Mouse (Mus musculus) forebrain, embryonic 12.5 days (tissue): ENCODE results near the gene Rtl8a. TPM values are rescaled to one million over a fixed set of nuclear protein-coding genes. Genes with fewer than 3 reads are reported as not detected.
"Not testable (repeated sequence)": the region's sequence is repeated elsewhere in the genome, so short reads cannot be mapped to it uniquely, and the experiment has no call there.

ENCODE experiments used
- ATAC-seq: fragments of 200-750 bp; cut with Nextera tagmentation; 2 replicates; pipeline ENCODE4 v1.8.0; 2017; ENCODE audit warnings: moderate TSS enrichment; ENCODE audit not compliant: low FRiP score
- H3K27ac ChIP-seq: fragments of 300-500 bp; sonication (generic); 2 replicates; pipeline ENCODE4 v1.5.1; 2016; ENCODE audit warnings: mild to moderate bottlenecking
- H3K27me3 ChIP-seq: fragments of 300-500 bp; sonication (generic); 2 replicates; pipeline ENCODE4 v1.6.1; 2016; ENCODE audit warnings: mild to moderate bottlenecking
- H3K36me3 ChIP-seq: fragments of 300-500 bp; sonication (generic); replicated peaks from 2 replicates; pipeline ENCODE4 v1.6.1; 2016; ENCODE audit warnings: mild to moderate bottlenecking
- H3K4me1 ChIP-seq: fragments of 300-500 bp; sonication (generic); 2 replicates; pipeline ENCODE4 v1.6.1; 2016
- H3K4me2 ChIP-seq: fragments of 300-500 bp; sonication (generic); 2 replicates; pipeline ENCODE4 v1.6.1; 2016; ENCODE audit warnings: mild to moderate bottlenecking, moderate library complexity
- H3K4me3 ChIP-seq: fragments of 300-500 bp; sonication (generic); replicated peaks from 2 replicates; pipeline ENCODE4 v1.5.1; 2016; ENCODE audit warnings: mild to moderate bottlenecking
- H3K9ac ChIP-seq: fragments of 300-500 bp; sonication (generic); 2 replicates; pipeline ENCODE4 v1.6.1; 2016; ENCODE audit warnings: mild to moderate bottlenecking
- H3K9me3 ChIP-seq: fragments of 300-500 bp; sonication (generic); 2 replicates; pipeline ENCODE4 v1.6.1; 2016
- WGBS: fragments of 180-500 bp; shearing (Covaris S2); methylation state at CpG from one replicate; pipeline ENCODE4 v1.1.7; 2016; 5-methylcytosine and 5-hydroxymethylcytosine counted together
- polyA plus RNA-seq: library from polyadenylated mRNA; unstranded; fragments of >200 nt; fragmentation: Nextera tagmentation; extraction: Ambion mirVana; gene quantifications from 2 replicates; pipeline ENCODE4 v1.2.1, GENCODE M21; 2016

The Rtl8a gene
- polyA plus RNA-seq, result 91.9 and 99.0 TPM in 2 replicates

DNA sequence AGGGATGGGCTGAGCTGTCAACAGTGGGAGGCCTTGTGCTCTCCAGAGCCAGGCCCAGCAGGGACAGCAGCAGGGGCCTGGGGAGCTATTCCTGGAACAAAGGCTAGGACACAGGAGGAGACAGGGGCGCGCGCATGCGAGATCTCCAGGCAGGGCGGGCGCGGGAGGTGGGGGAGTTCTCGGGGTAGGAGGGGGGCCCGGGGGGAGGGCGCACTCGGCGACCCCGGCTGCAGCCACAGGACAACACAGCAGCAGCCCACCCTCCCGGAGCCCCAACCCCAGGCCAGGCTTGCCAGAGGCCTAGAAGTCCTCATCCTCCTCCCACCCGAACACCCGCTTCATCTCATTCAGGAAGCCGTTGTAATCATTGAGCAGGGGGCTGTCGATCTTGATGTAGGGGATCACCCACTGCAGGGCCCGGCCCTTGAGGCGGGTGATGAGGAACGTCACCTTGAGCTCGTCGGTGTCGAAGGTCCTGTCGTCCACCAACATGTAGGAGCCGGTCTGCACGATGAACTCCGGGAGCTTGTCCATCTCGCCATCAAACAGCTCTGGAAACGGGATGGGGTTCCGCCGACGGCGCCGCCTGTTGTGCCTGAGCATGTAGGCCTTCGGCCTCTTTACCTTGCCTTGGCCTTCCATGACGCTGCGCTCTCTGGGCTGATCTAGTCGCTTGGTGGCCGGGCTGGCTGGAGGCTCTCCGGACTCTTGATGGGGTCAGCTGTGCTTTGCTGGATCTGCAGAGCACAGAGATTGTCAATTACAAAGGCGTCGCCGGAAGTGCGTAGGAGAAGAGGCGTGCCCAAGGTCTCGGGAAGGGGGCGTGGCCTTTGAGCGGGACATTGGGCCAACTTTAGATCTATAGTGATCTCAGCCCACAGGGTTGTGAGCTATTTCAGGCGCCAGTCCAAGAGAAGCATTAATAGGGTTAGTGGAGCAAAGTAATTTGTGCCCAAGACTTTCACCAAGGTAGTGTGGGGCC lies at the start of gene Rtl8a:
TSS of gene Rtl8a (minus strand) at position 703 of the 982 bp plus-strand sequence.
- not testable (repeated sequence) for H3K9ac ChIP-seq, H3K4me1 ChIP-seq, H3K36me3 ChIP-seq, H3K27ac ChIP-seq, H3K27me3 ChIP-seq, H3K9me3 ChIP-seq
- ATAC-seq, result peak; percentile 95
- Histone ChIP-seq H3K4me2 (peak within 1 kb of the TSS; percentile 44), H3K4me3 (peak within 1 kb of the TSS; percentile 33)
- WGBS, result 17% methylated on average over 13 of the region's 50 CpGs

DNA sequence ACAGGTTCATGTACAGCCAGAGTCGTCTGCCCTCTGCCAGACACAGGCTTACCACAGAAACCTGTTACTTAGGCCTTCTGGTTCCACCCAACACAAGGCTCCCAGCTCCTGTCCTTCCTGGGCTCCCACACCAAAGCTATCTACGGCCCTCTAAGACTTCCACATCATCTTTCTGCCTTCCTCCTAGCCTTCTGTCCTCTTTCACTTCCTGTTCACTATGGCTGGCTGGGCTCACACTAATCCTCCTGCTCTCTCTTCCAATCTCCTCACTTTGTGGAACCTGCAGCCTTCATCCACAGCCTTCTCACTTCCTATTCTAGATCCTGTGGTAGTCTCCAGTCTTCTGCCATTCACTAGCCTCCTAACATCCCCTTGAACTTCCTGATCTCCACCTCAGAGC lies 49.7 kb upstream of the Rtl8a start:
- Histone ChIP-seq H3K4me1 (no peaks in the 10 kb centered on the region), H3K27ac (no peak overlapping the region), H3K4me3 (no peak overlapping the region), H3K9me3 (0 out of 2 replicates have a peak, but pooled peaks cover 3% of the 10 kb centered on the region), H3K9ac (no peak overlapping the region), H3K27me3 (no peaks in the 10 kb centered on the region), H3K36me3 (no peaks in the 10 kb centered on the region), H3K4me2 (no peak overlapping the region)
- no peak for ATAC-seq
- 70% methylated on average over 2 of the region's 2 CpGs for WGBS

- H3K9me3 ChIP-seq, result 0 out of 2 replicates have a peak, but pooled peaks cover 3% of the 10 kb centered on the region
- no peak overlapping the region for H3K9ac ChIP-seq
- no peaks in the 10 kb centered on the region for H3K4me1 ChIP-seq
- no peak overlapping the region for H3K4me3 ChIP-seq
- no peak for ATAC-seq
- no peak overlapping the region for H3K27ac ChIP-seq
- H3K27me3 ChIP-seq, result no peaks in the 10 kb centered on the region
- H3K36me3 ChIP-seq, result no peaks in the 10 kb centered on the region
- no peak overlapping the region for H3K4me2 ChIP-seq
- 70% methylated on average over 2 of the region's 2 CpGs for WGBS
These were observed 48.6 kb upstream of the Rtl8a start for GRCm38 (mm10) chrX:53692065-53692464.

GRCm38 (mm10) chrX:53684676-53685075 lies 41.2 kb upstream of the Rtl8a start:
- H3K27me3 ChIP-seq, H3K4me2 ChIP-seq, H3K4me1 ChIP-seq, H3K9ac ChIP-seq, H3K36me3 ChIP-seq, ATAC-seq, H3K27ac ChIP-seq, H3K4me3 ChIP-seq, H3K9me3 ChIP-seq: not testable (repeated sequence)
- WGBS, result 69% methylated on average over 2 of the region's 4 CpGs

DNA sequence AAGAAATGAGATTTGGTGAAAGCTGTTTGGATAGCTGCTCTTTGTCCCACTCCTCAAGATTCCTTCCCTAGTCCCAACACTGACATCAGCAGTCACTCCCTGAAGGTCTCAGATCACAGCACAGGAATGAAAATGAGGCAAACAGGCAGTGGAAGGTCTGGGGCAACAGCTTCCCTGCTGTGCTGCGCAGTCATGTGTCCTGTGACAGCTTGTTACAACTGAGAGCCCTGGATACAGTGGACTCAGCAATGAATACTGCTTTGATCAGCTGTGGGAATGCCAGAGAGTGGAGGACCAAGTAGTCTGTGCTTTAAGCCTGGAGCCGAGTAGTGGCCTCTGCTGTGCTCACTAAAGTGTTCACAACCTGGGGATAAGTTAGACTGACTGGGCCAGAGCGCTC lies 39.2 kb upstream of the Rtl8a start:
- H3K36me3 ChIP-seq, H3K27ac ChIP-seq, H3K9me3 ChIP-seq, H3K27me3 ChIP-seq, H3K9ac ChIP-seq, H3K4me2 ChIP-seq, ATAC-seq, H3K4me3 ChIP-seq, H3K4me1 ChIP-seq: not testable (repeated sequence)
- WGBS, result 53% methylated on average over 2 of the region's 3 CpGs

- H3K9ac ChIP-seq, H3K4me3 ChIP-seq, H3K36me3 ChIP-seq, H3K9me3 ChIP-seq, H3K4me1 ChIP-seq, H3K27ac ChIP-seq, H3K4me2 ChIP-seq, ATAC-seq, H3K27me3 ChIP-seq: not testable (repeated sequence)
- 35% methylated on average over 2 of the region's 2 CpGs for WGBS
These were observed 33.5 kb upstream of the Rtl8a start for GRCm38 (mm10) chrX:53676943-53677342.

GRCm38 (mm10) chrX:53670696-53671095 lies 27.2 kb upstream of the Rtl8a start:
- not testable (repeated sequence) for H3K4me1 ChIP-seq, H3K9ac ChIP-seq, H3K27me3 ChIP-seq, H3K9me3 ChIP-seq, H3K36me3 ChIP-seq
- WGBS, result 21% methylated on average over 4 of the region's 4 CpGs
- H3K4me3 ChIP-seq, result peak overlapping the region; percentile 23
- H3K27ac ChIP-seq, result 0 out of 2 replicates have a peak overlapping the region, but pooled peaks have one; percentile 53
- peak; percentile 18; the same call in 1 of the 2 replicates for ATAC-seq
- peak overlapping the region; percentile 31 for H3K4me2 ChIP-seq

- ATAC-seq, result peak; percentile 93
- H3K9me3 ChIP-seq, result no peaks in the 10 kb centered on the region
- no peak within 1 kb of the TSS for H3K9ac ChIP-seq
- no peaks in the 10 kb centered on the region for H3K4me1 ChIP-seq
- no peaks in the 10 kb centered on the region for H3K36me3 ChIP-seq
- WGBS, result 15% methylated on average over 14 of the region's 15 CpGs
- peak within 1 kb of the TSS; percentile 36 for H3K4me2 ChIP-seq
- 0 out of 2 replicates have a peak within 1 kb of the TSS, but pooled peaks have one; percentile 53 for H3K27ac ChIP-seq
- H3K4me3 ChIP-seq, result peak within 1 kb of the TSS; percentile 23
- H3K27me3 ChIP-seq, result no peaks in the 10 kb centered on the region
These were observed 26.8 kb upstream of the Rtl8a start, which contains the start of gene Rtl8b for GRCm38 (mm10) chrX:53670294-53670693. Gene Rtl8b, minus strand, starts transcription at chrX:53670408.

GRCm38 (mm10) chrX:53669557-53670270 lies 26.2 kb upstream of the Rtl8a start:
- not testable (repeated sequence) for H3K4me1 ChIP-seq, H3K27me3 ChIP-seq, H3K9me3 ChIP-seq, H3K36me3 ChIP-seq, H3K27ac ChIP-seq, H3K9ac ChIP-seq
- peak; percentile 75 for ATAC-seq
- peak overlapping the region; percentile 23 for H3K4me3 ChIP-seq
- peak overlapping the region; percentile 36 for H3K4me2 ChIP-seq
- WGBS, result no CpG with 5 or more reads among the region's 36 CpGs

- not testable (repeated sequence) for H3K4me2 ChIP-seq, H3K9me3 ChIP-seq, H3K36me3 ChIP-seq, H3K4me3 ChIP-seq, H3K9ac ChIP-seq, H3K27me3 ChIP-seq, H3K4me1 ChIP-seq, ATAC-seq, H3K27ac ChIP-seq
- 70% methylated on average over 4 of the region's 4 CpGs for WGBS
These were observed 9.4 kb upstream of the Rtl8a start for GRCm38 (mm10) chrX:53652917-53653316.

GRCm38 (mm10) chrX:53645885-53646284 lies 2.4 kb upstream of the Rtl8a start:
- Histone ChIP-seq H3K27ac (no peak overlapping the region), H3K9ac (no peak overlapping the region), H3K4me3 (no peak overlapping the region), H3K4me1 (no peaks in the 10 kb centered on the region), H3K27me3 (no peaks in the 10 kb centered on the region), H3K36me3 (no peaks in the 10 kb centered on the region), H3K4me2 (no peak overlapping the region), H3K9me3 (no peaks in the 10 kb centered on the region)
- no peak for ATAC-seq
- 87% methylated on average over 6 of the region's 6 CpGs for WGBS

DNA sequence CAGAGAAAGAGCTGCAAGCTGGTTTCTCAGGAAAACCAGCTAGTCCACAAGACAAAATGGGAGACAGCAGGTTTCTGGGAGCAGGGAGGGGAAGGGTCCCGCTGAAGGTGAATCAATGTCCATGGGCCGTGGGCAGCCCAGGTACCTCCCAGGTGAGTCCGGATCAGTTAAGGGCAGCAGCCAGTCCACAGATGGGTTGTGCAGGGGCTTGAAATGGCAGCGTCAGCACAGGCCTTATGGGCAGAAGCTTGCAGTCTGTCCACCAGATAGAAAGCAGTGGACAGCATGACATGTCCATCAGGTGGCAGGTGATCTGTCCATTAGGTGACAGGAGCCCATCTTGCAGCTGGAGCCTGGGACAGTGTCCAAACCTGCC lies 890 bp downstream of the Rtl8a start:
- not testable (repeated sequence) for H3K27me3 ChIP-seq, H3K9me3 ChIP-seq, H3K9ac ChIP-seq, H3K4me1 ChIP-seq, ATAC-seq, H3K27ac ChIP-seq, H3K36me3 ChIP-seq
- H3K4me2 ChIP-seq, result peak overlapping the region; percentile 40
- 91% methylated on average over 3 of the region's 4 CpGs for WGBS
- H3K4me3 ChIP-seq, result peak overlapping the region; percentile 22; the same call in 1 of the 2 replicates
